Mouse (Mus musculus): ENCODE data around the gene Cadm3.

DNA sequence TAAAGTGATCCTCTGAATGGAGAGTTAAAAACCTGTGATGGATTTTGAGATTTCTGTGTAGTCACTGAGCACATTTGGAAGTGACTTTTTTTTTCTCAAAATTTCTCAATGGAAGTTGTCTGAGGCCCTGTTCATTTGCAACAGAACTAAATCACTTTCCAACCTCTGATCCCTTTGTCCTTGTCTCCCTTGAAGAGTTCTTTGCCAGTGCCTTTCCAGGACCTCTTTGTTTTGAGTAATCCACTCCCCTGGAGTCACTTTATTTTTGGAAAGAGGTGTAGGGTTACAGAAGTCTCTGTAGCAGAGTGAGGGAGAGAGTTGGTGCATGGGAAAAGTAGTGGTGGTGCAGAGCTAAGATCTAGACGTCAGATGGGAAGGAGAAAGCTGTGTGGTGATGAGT, 19.0 kb downstream of the Cadm3 start:
- TF ChIP-seq CTCF (IDR thresholded peaks at IDR 0.05; ENCODE audit: borderline replicate concordance, extremely low read depth, insufficient read depth, insufficient read length), result no peak
- TF ChIP-seq POLR2A (IDR thresholded peaks at IDR 0.05; ENCODE audit: borderline replicate concordance, extremely low read depth, insufficient read depth, insufficient read length, poor library complexity, severe bottlenecking), result no peak

Measured in brain, embryonic 14.5 days (tissue).